Mouse (Mus musculus) retina, postnatal 7 days (tissue): ENCODE data around the gene Tspan32.

Experiments used
- DNase-seq: peaks from one replicate; pipeline ENCODE4 v3.0.0-alpha.2; 2012; ENCODE audit warnings: low read depth, low spot score

Tspan32 gene

DNA sequence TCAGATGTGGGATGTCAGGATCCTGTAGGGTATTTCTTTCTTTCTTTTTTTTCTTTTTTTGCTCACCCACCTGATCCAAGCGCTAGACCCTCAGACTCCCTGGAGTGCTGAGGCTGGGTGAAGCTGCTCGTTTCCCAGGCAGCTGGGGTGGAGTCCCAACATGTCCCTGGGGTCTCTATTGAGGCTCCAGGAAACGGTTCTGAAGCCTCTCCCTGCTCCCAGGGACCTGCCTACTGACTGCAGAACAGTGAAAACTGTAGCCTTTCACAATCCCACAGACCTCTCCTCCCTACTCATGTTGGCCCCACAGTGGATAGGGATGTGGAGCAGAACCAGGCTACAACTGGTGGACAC lies 49.7 kb downstream of the Tspan32 start:
- no peak for DNase-seq

DNA sequence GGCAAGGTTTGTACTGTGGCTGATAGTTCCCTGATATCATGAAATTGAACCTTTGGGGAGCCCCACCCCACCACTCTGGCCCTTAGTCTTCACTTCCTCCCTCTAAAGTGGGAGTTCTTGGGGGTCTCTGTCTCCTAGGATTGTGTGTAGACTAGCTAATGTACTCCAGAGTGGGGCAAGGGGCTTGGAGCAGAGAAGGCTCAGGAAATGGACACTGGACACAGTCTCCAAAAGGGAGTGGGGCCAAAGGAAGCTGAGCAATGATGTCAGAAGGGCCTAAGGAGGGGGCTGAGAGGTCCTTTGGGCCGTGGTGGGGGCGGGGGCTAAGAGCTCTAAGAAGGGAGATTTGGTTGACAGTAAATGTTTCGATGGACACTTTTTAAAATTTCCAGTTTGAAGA lies 50.2 kb downstream of the Tspan32 start:
- no peak for DNase-seq

DNA sequence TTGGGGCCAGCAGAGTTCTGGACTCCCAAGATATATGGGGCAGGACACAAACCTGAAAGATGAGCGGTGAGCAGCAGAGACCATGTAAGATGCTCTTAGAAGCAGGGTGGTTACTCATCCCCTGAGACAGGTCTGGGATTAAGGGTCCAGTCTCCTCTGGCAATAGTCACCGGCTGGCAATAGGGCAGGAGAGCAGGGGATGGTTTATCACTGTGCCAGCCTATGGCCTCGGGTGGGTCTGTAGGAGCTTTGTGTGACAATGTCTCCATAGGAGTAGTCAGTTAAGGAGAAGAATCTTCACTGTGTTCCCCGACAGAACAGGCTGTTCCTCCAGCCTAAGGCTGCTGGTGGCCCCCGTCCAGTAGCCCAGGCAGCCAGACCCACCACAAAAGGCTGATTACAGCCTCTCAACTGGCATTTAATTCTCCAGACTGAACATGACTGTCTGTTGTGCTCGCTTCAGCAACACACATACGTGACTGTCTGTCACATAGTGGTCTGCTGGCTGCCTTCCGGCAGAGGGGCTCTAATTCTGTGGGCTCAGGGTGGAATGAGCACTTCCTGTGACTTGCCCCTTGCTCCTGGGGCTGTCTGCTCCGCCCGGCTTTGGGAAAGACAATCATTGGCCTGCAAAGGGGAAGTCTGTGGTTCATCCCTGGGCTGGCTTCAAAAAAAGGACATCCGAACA lies 50.8 kb downstream of the Tspan32 start:
- DNase-seq, result no peak

DNA sequence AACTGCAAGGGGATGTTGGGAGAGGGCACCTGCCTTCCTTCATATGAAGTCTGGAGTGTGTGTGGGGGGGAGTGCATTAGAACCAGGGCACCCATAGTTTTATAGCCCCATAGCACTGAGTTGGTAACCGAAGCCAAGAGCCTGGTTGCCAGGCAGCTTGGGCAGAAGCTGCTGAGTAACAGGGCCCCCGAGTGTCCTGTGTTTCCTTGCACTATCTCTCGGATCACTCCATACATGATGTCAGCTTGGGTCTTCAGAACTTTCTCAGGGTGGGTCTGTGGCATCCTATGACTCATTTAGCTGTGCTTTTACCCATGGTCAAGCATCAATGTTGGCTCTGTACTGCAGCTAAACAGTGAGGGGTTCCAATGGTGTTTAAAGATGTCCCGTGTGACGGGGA lies 52.2 kb downstream of the Tspan32 start:
- no peak for DNase-seq

DNA sequence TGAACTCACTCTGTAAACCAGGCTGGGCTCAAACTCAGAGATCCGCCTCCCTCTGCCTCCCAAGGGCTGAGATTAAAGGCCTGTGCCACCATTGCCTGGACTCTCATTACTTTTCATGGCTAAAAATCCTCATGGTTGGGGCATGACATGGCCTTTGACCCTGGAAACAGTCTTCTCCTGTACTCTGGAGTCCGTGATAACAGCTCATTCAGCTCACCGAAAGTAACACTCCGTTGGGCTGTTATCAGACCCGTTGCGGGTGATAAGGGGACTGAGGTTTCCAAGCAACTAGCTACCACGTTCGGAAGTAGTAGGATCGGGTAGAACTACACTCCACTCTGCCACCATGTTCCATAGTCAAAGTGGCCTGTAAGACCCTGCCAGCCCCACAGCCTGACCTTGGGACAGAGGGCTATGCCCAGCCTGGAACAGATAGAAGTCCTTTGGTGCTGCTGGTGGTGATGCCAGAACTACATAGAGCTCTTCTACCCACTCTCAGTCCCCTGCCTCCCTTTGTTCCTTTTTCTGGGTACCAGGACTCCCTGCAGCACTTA lies 52.9 kb downstream of the Tspan32 start:
- DNase-seq, result no peak

DNA sequence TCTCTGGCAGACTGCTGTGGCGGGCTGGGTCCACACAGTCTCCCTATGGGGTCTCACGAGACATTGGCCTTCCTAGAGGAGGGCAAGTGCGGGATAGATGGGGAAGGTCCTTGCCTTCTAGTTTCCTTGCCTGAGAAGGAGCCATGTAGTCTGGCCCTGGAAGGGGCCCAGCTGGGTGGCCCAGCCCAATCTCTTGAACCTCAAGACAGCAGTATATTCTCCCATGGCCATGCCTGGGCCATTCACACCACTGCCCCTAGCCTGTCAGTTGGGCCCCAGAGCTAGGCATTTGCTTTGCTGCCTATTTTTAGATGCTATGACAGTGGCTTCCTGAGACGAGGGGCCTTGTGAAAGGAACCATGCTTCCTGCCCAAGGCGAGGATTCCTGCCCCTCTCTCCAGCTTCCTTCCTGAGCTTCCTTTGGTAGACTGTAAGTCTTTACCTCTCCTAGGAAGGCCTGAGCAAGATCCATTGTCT lies 53.4 kb downstream of the Tspan32 start:
- DNase-seq, result no peak

DNA sequence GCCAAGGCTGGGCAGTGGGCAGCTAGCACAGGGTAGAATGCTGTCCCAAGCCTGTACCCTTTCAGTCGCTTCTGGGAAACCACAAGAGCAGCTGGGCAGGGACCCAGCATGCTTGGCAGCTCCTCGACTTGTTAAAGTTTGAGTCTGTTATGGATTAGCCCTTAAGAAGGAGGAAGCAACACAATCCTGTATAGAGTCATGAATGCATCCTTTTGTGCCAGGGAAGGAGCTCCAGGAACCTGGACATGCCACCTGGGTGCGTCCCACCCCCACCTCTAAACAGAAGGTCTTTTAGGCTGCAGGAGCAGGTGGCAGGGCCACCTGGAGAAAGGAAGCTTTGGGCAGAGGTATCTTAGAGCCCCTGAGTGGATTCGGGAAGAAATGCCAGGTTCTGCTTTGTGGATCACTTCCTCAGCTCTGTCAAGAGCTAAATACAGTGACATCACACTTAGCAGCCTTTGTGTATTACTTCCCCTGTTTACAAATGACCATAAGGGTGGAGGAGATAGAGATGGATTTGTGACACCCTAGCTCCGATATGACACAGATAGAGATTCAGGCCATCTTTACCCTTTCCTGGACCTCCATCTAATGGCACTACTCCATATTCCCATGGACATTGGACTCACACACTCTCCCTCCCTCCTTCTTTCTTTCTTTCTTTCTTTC lies 54.5 kb downstream of the Tspan32 start:
- no peak for DNase-seq

DNA sequence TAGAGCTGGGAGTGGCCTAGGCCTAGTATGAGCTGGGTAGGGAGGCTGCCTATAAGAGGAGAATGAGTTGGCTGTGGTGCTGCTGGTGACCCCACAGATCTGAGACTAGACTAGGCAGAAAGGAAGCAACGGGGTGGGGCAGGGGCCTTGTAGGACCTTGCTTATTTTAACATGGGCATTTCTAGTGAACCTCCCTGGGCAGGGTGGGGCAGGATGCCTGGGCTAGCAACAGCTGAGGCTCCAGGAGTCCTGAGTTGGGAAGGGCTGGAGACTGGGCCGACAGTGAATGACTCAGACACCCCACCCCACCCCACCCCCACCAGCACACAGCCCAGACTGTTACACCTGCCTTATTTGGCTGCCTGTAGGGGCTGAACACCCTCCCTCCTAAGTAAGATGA lies 57.9 kb downstream of the Tspan32 start:
- no peak for DNase-seq

DNA sequence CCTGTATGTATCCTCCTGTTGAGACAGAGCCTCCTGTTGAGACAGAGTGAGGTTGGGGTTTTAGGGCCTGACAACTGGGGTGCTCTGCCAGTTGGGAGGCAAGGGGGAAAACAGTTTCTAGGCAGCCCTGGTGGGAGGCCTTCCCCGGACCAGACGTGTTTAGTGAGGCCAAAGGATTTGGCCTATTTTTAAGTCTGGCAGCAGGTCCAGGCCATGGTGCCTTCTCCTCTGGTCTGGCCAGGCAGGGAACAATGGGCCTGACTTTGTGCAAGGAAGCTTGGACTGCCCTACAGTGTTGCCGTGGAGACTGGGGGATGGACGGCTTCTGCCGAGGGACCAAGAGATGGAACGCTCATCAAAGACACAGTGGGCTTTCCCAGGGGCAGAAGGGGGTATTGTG lies 59.4 kb downstream of the Tspan32 start:
- DNase-seq, result no peak

DNA sequence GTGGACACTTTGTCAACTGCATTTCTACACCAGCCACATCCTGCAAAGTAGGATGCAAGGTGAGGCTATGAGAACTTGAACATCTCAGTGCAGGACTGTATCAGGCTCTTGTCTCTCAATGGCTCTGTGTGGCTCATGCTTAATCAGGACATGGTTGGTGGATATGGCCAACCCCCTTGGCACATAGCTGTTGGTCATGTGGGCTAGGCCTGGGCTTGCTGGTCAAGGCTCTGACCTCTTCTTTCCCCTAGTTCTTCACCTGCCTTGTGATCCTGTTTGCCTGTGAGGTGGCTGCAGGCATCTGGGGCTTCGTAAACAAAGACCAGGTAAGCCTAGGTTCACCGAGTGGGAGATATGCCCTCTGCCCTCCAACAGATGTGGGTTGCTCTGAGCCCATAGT lies 60.8 kb downstream of the Tspan32 start:
- no peak for DNase-seq

DNA sequence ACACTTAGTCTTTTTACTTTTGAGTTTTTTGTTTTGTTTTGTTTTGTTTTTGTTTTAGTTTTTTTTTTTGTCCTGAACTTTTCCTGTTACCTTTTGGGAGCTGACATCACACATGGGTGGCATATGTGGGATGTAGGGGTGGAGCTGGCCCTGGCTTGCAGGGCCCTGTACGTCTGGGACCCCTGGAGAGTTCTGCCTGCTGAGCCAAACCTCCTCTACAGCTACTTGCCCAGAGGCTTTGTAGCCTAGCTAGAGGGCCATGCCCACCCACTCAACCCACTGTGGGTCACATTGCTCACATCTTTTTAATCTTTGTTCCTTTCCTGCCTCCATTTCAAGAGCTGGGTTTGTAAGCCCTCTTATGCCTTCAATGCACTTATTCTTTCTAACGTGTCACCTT lies 62.6 kb downstream of the Tspan32 start:
- no peak for DNase-seq

DNA sequence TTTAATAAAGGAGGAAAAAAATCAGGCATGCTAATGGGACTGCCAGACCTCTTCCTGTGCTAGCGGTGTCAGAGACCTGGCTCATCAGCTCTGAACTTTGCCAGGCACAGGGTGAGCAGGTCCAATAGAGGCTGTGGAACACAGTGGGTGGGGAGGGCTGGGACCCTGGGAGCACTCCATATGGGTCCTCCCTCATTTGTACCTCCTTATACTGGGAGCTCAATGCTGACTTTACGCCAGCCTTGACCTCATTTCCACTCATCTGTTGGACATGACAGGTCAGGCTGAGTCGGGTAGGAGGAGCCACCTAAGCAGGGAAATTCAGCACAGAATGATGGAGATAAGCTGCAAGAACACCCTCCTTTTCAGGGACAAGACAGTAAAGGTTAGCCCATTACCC lies 63.1 kb downstream of the Tspan32 start:
- DNase-seq, result no peak

DNA sequence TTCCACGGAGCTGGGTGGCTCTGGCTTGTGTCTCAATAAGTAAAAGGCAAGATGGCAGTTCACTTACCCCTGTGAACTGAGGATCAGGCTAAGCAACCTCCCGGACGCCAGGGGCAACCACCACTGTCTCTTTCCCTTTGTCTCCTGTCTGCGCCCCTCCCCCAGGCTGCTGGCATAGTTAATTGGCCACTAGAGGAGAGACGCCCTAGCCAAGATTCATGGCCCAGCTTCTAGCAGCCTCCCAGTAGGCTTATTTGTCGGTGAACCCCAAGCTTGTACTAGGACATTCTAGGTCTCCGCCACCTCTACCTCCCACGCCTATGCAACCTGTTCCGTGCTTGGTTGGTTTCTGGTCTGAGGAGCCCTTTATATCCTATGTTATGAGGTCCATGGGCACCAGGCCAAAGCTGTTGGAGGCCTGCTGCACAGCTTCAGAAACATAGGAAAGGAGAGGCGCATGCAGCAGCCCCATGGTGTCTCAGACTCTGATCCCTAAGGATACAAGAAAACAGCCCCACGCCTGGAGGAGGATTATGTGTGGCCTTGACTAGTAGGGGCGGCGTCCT lies 63.6 kb downstream of the Tspan32 start:
- DNase-seq, result peak; percentile 23

DNA sequence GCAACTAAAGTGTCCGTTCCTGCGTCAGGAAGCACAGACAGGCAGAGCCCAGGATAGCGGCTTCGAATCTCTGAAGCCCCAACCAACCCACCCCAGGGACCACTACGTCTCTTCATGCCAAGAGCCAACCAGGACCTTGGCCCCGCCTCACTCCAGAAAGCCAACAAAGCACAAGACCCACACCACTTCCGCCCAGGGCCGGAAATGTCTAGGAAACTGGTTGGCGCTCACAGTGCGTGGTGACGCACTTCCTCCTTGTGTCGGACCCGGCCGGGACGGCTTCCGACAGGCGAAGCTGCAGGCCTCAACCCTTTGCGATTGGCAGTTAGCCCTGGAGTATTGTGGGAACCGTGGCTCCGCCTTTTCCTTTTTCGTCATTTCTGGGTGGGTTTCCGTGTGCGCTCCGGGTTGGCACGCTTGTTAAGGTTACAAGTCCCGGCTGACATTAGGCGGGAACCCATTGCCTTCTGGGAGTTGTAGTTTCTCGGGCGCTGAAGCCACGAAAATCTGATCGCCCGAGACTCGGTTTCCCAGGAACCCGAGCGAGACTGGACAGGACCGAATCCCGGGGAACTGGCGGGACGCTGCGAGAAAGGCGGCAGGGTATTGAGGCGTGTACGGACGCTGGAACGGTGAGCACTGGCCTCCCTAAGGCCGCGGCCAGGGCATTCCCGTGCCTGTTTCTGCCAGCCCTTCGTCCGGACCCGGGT lies 64.2 kb downstream of the Tspan32 start, which contains the start of gene Tssc4:
Tssc4 (plus strand) TSS at position 368 of the 710 bp plus-strand sequence.
- peak; percentile 100 for DNase-seq
